Mouse (Mus musculus) lung, postnatal 14 days (tissue): ENCODE results near the gene Itga6.
"Not testable (repeated sequence)": the region's sequence is repeated elsewhere in the genome, so short reads cannot be mapped to it uniquely, and the experiment has no call there.

Experiments used
- DNase-seq: peaks from one replicate; pipeline ENCODE4 v3.0.0; 2021

The Itga6 gene

GRCm38 (mm10) chr2:71898335-71898856 lies 153.0 kb downstream of the Itga6 start:
- peak; percentile 46 for DNase-seq

GRCm38 (mm10) chr2:71899886-71900285 lies 154.5 kb downstream of the Itga6 start:
- DNase-seq, result no peak

- no peak for DNase-seq
Measured at GRCm38 (mm10) chr2:71905154-71905553, 159.7 kb downstream of the Itga6 start.

- not testable (repeated sequence) for DNase-seq
Measured at GRCm38 (mm10) chr2:71906356-71906755, 160.9 kb downstream of the Itga6 start.
